Mouse (Mus musculus) hematopoietic stem cell, adult 5-6 weeks (primary cell): ENCODE measurements around the gene Gm6367. TPM values are rescaled to one million over a fixed set of nuclear protein-coding genes. Genes with fewer than 3 reads are reported as not detected.
"Not testable (repeated sequence)": the region's sequence is repeated elsewhere in the genome, so short reads cannot be mapped to it uniquely, and the experiment has no call there.

ENCODE experiments used
- ATAC-seq, 2 experiments: fragments of 125-278 bp in 1 of 2; replicated peaks in 1 of 2; 2 replicates each; pipeline ENCODE4 v1.8.0; 2016 to 2017; ENCODE audit warnings: inconsistent platforms in 2 of 2, mild to moderate bottlenecking in 2 of 2, moderate number of reproducible peaks in 2 of 2, low read depth in 1 of 2, moderate TSS enrichment in 1 of 2; ENCODE audit not compliant: low FRiP score in 2 of 2, poor library complexity in 2 of 2, severe bottlenecking in 2 of 2, insufficient read depth in 1 of 2, low TSS enrichment in 1 of 2
- total RNA-seq: library from RNA; stranded (forward); fragments of 172-1452, 232-1000 nt; gene quantifications from 2 replicates; pipeline ENCODE4 v1.2.3, GENCODE M21; 2017

Gene Gm6367
- total RNA-seq: not detected in 2 replicates

DNA sequence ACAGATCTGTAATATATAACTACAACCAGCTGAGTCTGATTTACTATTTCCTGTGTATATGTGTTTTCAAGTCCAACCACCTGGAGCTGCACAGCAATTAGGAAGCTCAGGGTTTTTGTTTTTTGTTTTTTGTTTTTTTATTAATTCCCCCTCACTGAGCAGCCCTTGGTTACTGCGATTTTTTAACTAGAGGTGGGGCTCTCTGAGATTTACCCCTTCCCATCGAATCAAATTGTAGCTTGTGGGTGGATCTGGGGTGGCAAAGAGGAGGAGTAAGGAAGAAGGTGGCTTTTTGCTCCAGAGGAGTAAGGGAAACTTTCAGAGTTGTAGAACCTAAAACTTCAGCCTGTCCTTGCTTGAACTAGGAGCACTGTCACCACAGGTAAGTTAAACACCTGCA is at the start of gene Gm6367:
TSS of gene Gm6367 (plus strand) at position 301 of the 400 bp plus-strand sequence.
- ATAC-seq: not testable (repeated sequence)

Other genes with a start within 250 kb of the Gm6367 start
- gene Gm3183, start 123.2 kb upstream of the Gm6367 start, total RNA-seq: not detected in 2 replicates
- gene Gm7942, start 118.3 kb downstream of the Gm6367 start, total RNA-seq: not detected in 2 replicates
- gene Gm16513, start 194.0 kb downstream of the Gm6367 start, total RNA-seq: not detected in 2 replicates